Mouse (Mus musculus): ENCODE measurements around the gene Tbk1. TPM values are rescaled to one million over a fixed set of nuclear protein-coding genes. Genes with fewer than 3 reads are reported as not detected.

Gene Tbk1
- polyA plus RNA-seq, 1 experiment from 2014 or later, result 37.5 TPM

DNA sequence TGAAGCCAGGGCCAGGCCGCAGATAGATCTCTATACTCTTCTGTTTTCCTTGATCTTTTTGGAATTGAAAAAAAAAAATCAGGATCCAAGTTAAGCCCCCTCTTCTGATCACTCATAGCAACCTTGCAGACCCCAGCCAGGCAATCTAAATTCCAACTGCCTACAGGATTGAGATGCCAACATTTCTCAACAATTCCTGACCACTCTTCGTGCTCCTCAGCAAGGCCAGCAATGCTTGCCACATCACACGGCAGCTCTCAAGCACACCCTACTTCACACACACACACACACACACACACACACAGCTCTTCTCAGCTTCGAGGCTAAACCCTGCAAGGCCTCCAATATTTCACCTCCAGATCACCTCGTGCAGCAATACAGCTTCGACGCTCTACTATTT, 37.1 kb upstream of the Tbk1 start:
- H3K4me3 ChIP-seq (ENCODE audit: low read length), result no peak overlapping the region
- ATAC-seq (ENCODE audit: low FRiP score, low TSS enrichment), result no peak
- 84% methylated on average over 7 of the region's 7 CpGs for WGBS
- H3K9me3 ChIP-seq (ENCODE audit: control insufficient read depth, low read length), result no peaks in the 10 kb centered on the region
- no peak overlapping the region for H3K9ac ChIP-seq (ENCODE audit: low read depth, low read length)
- H3K27me3 ChIP-seq (ENCODE audit: control insufficient read depth, insufficient read depth, low read length), result no peaks in the 10 kb centered on the region
- H3K27ac ChIP-seq (ENCODE audit: low read depth, low read length), result no peak overlapping the region
- H3K4me2 ChIP-seq (replicated peaks; ENCODE audit: low read depth, low read length), result no peak overlapping the region
- peaks cover 36% of the 10 kb centered on the region for H3K36me3 ChIP-seq (ENCODE audit: control insufficient read depth, insufficient read depth, low read length)
- H3K4me1 ChIP-seq (ENCODE audit: control insufficient read depth, insufficient read depth, low read length), result peaks cover 9% of the 10 kb centered on the region

- Histone ChIP-seq H3K4me1 (ENCODE audit: control insufficient read depth, insufficient read depth, low read length) (peaks cover 9% of the 10 kb centered on the region), H3K4me2 (replicated peaks; ENCODE audit: low read depth, low read length) (no peak overlapping the region), H3K27me3 (ENCODE audit: control insufficient read depth, insufficient read depth, low read length) (no peaks in the 10 kb centered on the region), H3K27ac (ENCODE audit: low read depth, low read length) (no peak overlapping the region), H3K4me3 (ENCODE audit: low read length) (no peak overlapping the region), H3K9me3 (ENCODE audit: control insufficient read depth, low read length) (no peaks in the 10 kb centered on the region), H3K36me3 (ENCODE audit: control insufficient read depth, insufficient read depth, low read length) (peaks cover 47% of the 10 kb centered on the region), H3K9ac (ENCODE audit: low read depth, low read length) (no peak overlapping the region)
- WGBS, result 89% methylated on average over 6 of the region's 6 CpGs
- no peak for ATAC-seq (ENCODE audit: low FRiP score, low TSS enrichment)
Observed at GRCm38 (mm10) chr10:121622431-121622830, 35.8 kb upstream of the Tbk1 start.

- H3K27ac ChIP-seq (ENCODE audit: low read depth, low read length), result no peak overlapping the region
- no peaks in the 10 kb centered on the region for H3K27me3 ChIP-seq (ENCODE audit: control insufficient read depth, insufficient read depth, low read length)
- no peak overlapping the region for H3K4me2 ChIP-seq (replicated peaks; ENCODE audit: low read depth, low read length)
- WGBS, result 88% methylated on average over 7 of the region's 7 CpGs
- H3K4me1 ChIP-seq (ENCODE audit: control insufficient read depth, insufficient read depth, low read length), result no peaks in the 10 kb centered on the region
- ATAC-seq (ENCODE audit: low FRiP score, low TSS enrichment), result no peak
- H3K9me3 ChIP-seq (ENCODE audit: control insufficient read depth, low read length), result no peaks in the 10 kb centered on the region
- H3K4me3 ChIP-seq (ENCODE audit: low read length), result no peak overlapping the region
- no peak overlapping the region for H3K9ac ChIP-seq (ENCODE audit: low read depth, low read length)
- H3K36me3 ChIP-seq (ENCODE audit: control insufficient read depth, insufficient read depth, low read length), result peaks cover 86% of the 10 kb centered on the region
Observed at GRCm38 (mm10) chr10:121615935-121616334, 29.3 kb upstream of the Tbk1 start.

- H3K36me3 ChIP-seq (ENCODE audit: control insufficient read depth, insufficient read depth, low read length), result peaks cover 86% of the 10 kb centered on the region
- no peak overlapping the region for H3K4me2 ChIP-seq (replicated peaks; ENCODE audit: low read depth, low read length)
- no peaks in the 10 kb centered on the region for H3K27me3 ChIP-seq (ENCODE audit: control insufficient read depth, insufficient read depth, low read length)
- no peak for ATAC-seq (ENCODE audit: low FRiP score, low TSS enrichment)
- no peak overlapping the region for H3K4me3 ChIP-seq (ENCODE audit: low read length)
- 96% methylated on average over 13 of the region's 13 CpGs for WGBS
- no peaks in the 10 kb centered on the region for H3K4me1 ChIP-seq (ENCODE audit: control insufficient read depth, insufficient read depth, low read length)
- H3K9ac ChIP-seq (ENCODE audit: low read depth, low read length), result no peak overlapping the region
- no peaks in the 10 kb centered on the region for H3K9me3 ChIP-seq (ENCODE audit: control insufficient read depth, low read length)
- H3K27ac ChIP-seq (ENCODE audit: low read depth, low read length), result no peak overlapping the region
Observed at GRCm38 (mm10) chr10:121615146-121615870, 28.7 kb upstream of the Tbk1 start.

DNA sequence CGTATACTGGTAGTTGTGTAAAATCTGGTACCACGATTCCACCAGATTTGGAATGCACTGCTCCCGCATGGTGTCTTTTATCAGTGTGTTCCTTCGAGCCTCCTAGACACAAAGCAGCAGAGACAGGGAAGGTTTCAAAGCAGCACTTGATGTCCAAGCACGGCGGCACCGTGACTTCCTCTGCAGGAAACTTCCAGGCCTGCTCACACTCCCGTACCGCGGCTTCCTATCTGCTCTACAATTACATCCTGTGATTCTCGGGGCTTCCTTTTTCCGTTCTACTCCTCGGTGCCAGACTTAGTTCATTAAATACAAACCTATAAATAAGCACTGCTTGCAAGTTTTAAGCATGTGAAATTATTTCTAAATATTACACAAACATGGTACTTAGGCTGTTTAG, 27.0 kb upstream of the Tbk1 start:
- Histone ChIP-seq H3K4me1 (ENCODE audit: control insufficient read depth, insufficient read depth, low read length) (no peaks in the 10 kb centered on the region), H3K27ac (ENCODE audit: low read depth, low read length) (no peak overlapping the region; the same call in 1 of the 2 replicates), H3K4me2 (replicated peaks; ENCODE audit: low read depth, low read length) (no peak overlapping the region), H3K27me3 (ENCODE audit: control insufficient read depth, insufficient read depth, low read length) (no peaks in the 10 kb centered on the region), H3K36me3 (ENCODE audit: control insufficient read depth, insufficient read depth, low read length) (peaks cover 87% of the 10 kb centered on the region), H3K9me3 (ENCODE audit: control insufficient read depth, low read length) (no peaks in the 10 kb centered on the region), H3K4me3 (ENCODE audit: low read length) (no peak overlapping the region), H3K9ac (ENCODE audit: low read depth, low read length) (no peak overlapping the region)
- ATAC-seq (ENCODE audit: low FRiP score, low TSS enrichment), result no peak
- 89% methylated on average over 13 of the region's 13 CpGs for WGBS

DNA sequence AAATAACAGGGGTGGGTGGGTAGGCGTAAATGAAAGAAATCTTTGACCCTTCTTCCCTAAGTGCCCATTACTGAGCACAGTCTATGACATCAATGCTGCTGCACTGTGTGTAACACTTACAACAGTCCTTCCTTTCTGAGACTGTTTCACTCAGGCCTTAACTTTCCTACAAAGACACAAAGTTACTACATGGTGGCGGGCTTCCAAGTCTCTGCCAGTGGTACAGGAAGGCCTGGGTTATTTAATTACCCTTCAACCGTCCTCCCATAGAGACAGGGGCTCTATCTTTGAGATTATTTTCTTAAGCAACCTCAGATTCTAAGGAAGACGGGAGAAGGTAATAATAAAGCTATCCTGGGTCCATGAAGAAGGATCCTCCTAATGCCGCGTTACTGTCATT, 25.9 kb upstream of the Tbk1 start:
- H3K4me1 ChIP-seq (ENCODE audit: control insufficient read depth, insufficient read depth, low read length), result no peaks in the 10 kb centered on the region
- H3K9ac ChIP-seq (ENCODE audit: low read depth, low read length), result no peak overlapping the region
- no peak overlapping the region for H3K4me2 ChIP-seq (replicated peaks; ENCODE audit: low read depth, low read length)
- H3K27me3 ChIP-seq (ENCODE audit: control insufficient read depth, insufficient read depth, low read length), result no peaks in the 10 kb centered on the region
- no peak overlapping the region for H3K27ac ChIP-seq (ENCODE audit: low read depth, low read length)
- peaks cover 88% of the 10 kb centered on the region for H3K36me3 ChIP-seq (ENCODE audit: control insufficient read depth, insufficient read depth, low read length)
- no peak for ATAC-seq (ENCODE audit: low FRiP score, low TSS enrichment)
- H3K9me3 ChIP-seq (ENCODE audit: control insufficient read depth, low read length), result no peaks in the 10 kb centered on the region
- H3K4me3 ChIP-seq (ENCODE audit: low read length), result no peak overlapping the region
- 92% methylated on average over 6 of the region's 6 CpGs for WGBS

DNA sequence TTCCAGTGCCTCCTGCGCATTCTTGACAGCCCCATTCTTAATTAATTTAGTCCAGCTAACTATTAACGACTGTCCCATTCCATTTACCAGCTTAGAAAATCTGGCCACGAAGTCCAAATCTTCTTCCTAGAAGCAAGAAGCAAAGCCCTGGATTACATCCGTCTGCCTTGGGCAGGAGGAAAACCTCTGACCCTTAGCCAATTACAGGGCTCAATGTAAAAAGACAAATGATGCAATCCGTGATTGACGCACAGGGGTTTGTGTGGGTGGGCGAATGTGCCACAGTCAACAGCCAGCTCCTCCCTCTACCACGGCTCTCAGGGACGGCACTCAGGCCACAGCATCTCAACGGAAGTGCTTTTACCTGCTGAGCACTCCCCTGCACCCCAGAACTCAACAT, 25.0 kb upstream of the Tbk1 start:
- no peaks in the 10 kb centered on the region for H3K4me1 ChIP-seq (ENCODE audit: control insufficient read depth, insufficient read depth, low read length)
- H3K9me3 ChIP-seq (ENCODE audit: control insufficient read depth, low read length), result no peaks in the 10 kb centered on the region
- H3K9ac ChIP-seq (ENCODE audit: low read depth, low read length), result no peak overlapping the region
- 79% methylated on average over 9 of the region's 10 CpGs for WGBS
- H3K36me3 ChIP-seq (ENCODE audit: control insufficient read depth, insufficient read depth, low read length), result peaks cover 88% of the 10 kb centered on the region
- ATAC-seq (ENCODE audit: low FRiP score, low TSS enrichment), result no peak
- H3K4me2 ChIP-seq (replicated peaks; ENCODE audit: low read depth, low read length), result no peak overlapping the region
- H3K27ac ChIP-seq (ENCODE audit: low read depth, low read length), result no peak overlapping the region
- H3K27me3 ChIP-seq (ENCODE audit: control insufficient read depth, insufficient read depth, low read length), result no peaks in the 10 kb centered on the region
- H3K4me3 ChIP-seq (ENCODE audit: low read length), result no peak overlapping the region

GRCm38 (mm10) chr10:121608177-121608576, 21.6 kb upstream of the Tbk1 start:
- Histone ChIP-seq H3K27me3 (ENCODE audit: control insufficient read depth, insufficient read depth, low read length) (no peaks in the 10 kb centered on the region), H3K4me1 (ENCODE audit: control insufficient read depth, insufficient read depth, low read length) (no peaks in the 10 kb centered on the region), H3K9ac (ENCODE audit: low read depth, low read length) (no peak overlapping the region), H3K4me2 (replicated peaks; ENCODE audit: low read depth, low read length) (no peak overlapping the region), H3K4me3 (ENCODE audit: low read length) (no peak overlapping the region), H3K27ac (ENCODE audit: low read depth, low read length) (no peak overlapping the region), H3K36me3 (ENCODE audit: control insufficient read depth, insufficient read depth, low read length) (peaks cover 94% of the 10 kb centered on the region), H3K9me3 (ENCODE audit: control insufficient read depth, low read length) (no peaks in the 10 kb centered on the region)
- 93% methylated on average over 10 of the region's 10 CpGs for WGBS
- ATAC-seq (ENCODE audit: low FRiP score, low TSS enrichment), result no peak

DNA sequence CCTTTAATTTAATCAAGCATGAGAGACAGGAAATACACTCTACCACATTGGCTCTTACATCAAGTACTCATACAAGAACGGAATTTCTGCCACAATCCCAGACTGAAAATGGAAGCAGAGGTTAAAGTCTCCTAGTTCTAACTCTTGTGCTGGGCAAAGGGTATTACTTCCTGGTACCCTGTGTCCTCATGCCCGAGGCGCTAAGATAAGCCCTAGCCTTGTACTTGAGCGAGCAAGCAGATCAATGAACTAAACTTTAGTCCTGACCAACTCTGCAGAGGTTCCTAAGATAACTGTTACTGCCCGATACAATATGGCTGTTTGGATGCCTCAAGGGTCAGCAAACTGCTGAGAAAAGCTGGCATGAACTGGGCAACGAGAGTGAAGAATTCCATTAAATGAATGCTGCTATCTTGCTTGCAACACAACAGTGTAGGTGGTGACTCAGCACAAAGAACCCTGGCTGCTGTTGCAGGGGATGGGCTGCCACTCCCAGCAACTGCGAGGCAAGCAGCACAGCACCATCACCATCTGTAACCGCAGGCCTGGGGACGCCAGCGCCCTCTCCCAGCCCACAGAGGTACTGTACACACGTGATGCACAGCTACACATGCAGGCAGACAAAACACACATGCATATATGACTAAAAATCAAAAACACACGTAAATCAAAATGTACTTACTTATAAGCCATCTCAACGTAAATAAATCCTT, 18.2 kb upstream of the Tbk1 start:
- Histone ChIP-seq H3K27me3 (ENCODE audit: control insufficient read depth, insufficient read depth, low read length) (no peaks in the 10 kb centered on the region), H3K36me3 (ENCODE audit: control insufficient read depth, insufficient read depth, low read length) (peaks cover 98% of the 10 kb centered on the region), H3K9ac (ENCODE audit: low read depth, low read length) (no peak overlapping the region), H3K4me3 (ENCODE audit: low read length) (no peak overlapping the region), H3K4me1 (ENCODE audit: control insufficient read depth, insufficient read depth, low read length) (no peaks in the 10 kb centered on the region), H3K4me2 (replicated peaks; ENCODE audit: low read depth, low read length) (no peak overlapping the region), H3K27ac (ENCODE audit: low read depth, low read length) (no peak overlapping the region), H3K9me3 (ENCODE audit: control insufficient read depth, low read length) (no peaks in the 10 kb centered on the region)
- no peak for ATAC-seq (ENCODE audit: low FRiP score, low TSS enrichment)
- WGBS, result 94% methylated on average over 13 of the region's 13 CpGs
